Mouse (Mus musculus): ENCODE measurements around the gene Diexf.

Gene Diexf

GRCm38 (mm10) chr1:193128055-193128454 is 2.0 kb downstream of the Diexf start:
- Histone ChIP-seq H3K36me3 (ENCODE audit: control insufficient read depth, insufficient read depth, low read length, poor library complexity, severe bottlenecking) (peaks cover 5% of the 10 kb centered on the region), H3K27me3 (ENCODE audit: control insufficient read depth, insufficient read depth, low read length, poor library complexity, severe bottlenecking) (no peaks in the 10 kb centered on the region)
- no peak for DNase-seq (ENCODE audit: low read depth, low spot score)

GRCm38 (mm10) chr1:193125835-193126234 is 4.2 kb downstream of the Diexf start:
- Histone ChIP-seq H3K27me3 (ENCODE audit: control insufficient read depth, insufficient read depth, low read length, poor library complexity, severe bottlenecking) (no peaks in the 10 kb centered on the region), H3K36me3 (ENCODE audit: control insufficient read depth, insufficient read depth, low read length, poor library complexity, severe bottlenecking) (peaks cover 21% of the 10 kb centered on the region)
- DNase-seq (ENCODE audit: low read depth, low spot score) = no peak

DNA sequence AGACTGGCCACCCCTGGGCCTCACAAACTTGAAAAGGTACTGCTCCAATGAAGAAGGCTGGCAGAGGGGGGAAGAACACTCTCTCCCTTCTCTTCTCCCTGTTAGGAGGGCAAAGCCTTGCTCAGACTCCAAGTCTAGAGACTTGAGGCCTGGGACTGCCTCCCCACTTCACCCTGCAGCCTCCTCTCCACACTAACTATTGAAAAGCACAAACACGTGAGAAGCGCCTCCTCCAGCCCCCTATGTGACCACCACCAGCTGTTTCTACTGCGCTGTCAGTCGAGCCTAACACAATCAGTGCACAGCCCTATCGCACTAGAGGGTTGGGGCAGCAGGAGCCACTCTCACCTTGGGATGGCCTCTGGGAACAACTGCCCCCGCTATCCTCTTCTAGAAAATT is 6.8 kb downstream of the Diexf start:
- DNase-seq (ENCODE audit: low read depth, low spot score) = no peak
- Histone ChIP-seq H3K27me3 (ENCODE audit: control insufficient read depth, insufficient read depth, low read length, poor library complexity, severe bottlenecking) (no peaks in the 10 kb centered on the region), H3K36me3 (ENCODE audit: control insufficient read depth, insufficient read depth, low read length, poor library complexity, severe bottlenecking) (peaks cover 35% of the 10 kb centered on the region)

- no peak for DNase-seq (ENCODE audit: low read depth, low spot score)
- Histone ChIP-seq H3K36me3 (ENCODE audit: control insufficient read depth, insufficient read depth, low read length, poor library complexity, severe bottlenecking) (peaks cover 39% of the 10 kb centered on the region), H3K27me3 (ENCODE audit: control insufficient read depth, insufficient read depth, low read length, poor library complexity, severe bottlenecking) (no peaks in the 10 kb centered on the region)
Observed at GRCm38 (mm10) chr1:193122793-193123192, 7.3 kb downstream of the Diexf start.

DNA sequence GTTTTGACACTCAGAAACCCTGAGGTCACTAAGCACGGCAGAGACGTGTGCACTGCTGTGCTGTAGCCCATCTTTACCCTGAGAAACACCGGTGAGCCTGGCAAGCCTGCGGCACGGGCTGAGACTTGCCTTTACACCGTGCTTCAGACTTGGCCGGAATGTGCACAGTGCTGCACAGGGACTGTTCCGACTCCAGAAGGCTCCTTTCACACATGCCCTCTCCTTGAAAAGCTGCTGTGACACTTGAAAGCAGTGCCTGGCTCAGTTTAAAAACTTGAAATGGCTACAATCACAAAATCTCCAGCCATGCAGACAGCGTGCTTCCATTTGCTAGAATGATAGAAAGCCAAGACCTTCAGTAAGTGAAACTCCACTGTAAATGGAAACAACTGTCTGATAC is 18.0 kb downstream of the Diexf start:
- no peak for DNase-seq (ENCODE audit: low read depth, low spot score)
- Histone ChIP-seq H3K36me3 (ENCODE audit: control insufficient read depth, insufficient read depth, low read length, poor library complexity, severe bottlenecking) (peaks cover 19% of the 10 kb centered on the region), H3K27me3 (ENCODE audit: control insufficient read depth, insufficient read depth, low read length, poor library complexity, severe bottlenecking) (no peaks in the 10 kb centered on the region)

GRCm38 (mm10) chr1:193102996-193103395 is 27.1 kb downstream of the Diexf start:
- DNase-seq (ENCODE audit: low read depth, low spot score) = no peak
- H3K27me3 ChIP-seq (ENCODE audit: control insufficient read depth, insufficient read depth, low read length, poor library complexity, severe bottlenecking) = no peaks in the 10 kb centered on the region
- H3K36me3 ChIP-seq (ENCODE audit: control insufficient read depth, insufficient read depth, low read length, poor library complexity, severe bottlenecking) = no peaks in the 10 kb centered on the region; the same call in 1 of the 2 replicates

GRCm38 (mm10) chr1:193102556-193102955 is 27.5 kb downstream of the Diexf start:
- no peak for DNase-seq (ENCODE audit: low read depth, low spot score)

GRCm38 (mm10) chr1:193102029-193102428 is 28.0 kb downstream of the Diexf start:
- no peaks in the 10 kb centered on the region for H3K36me3 ChIP-seq (ENCODE audit: control insufficient read depth, insufficient read depth, low read length, poor library complexity, severe bottlenecking)
- H3K27me3 ChIP-seq (ENCODE audit: control insufficient read depth, insufficient read depth, low read length, poor library complexity, severe bottlenecking) = no peaks in the 10 kb centered on the region
- no peak for DNase-seq (ENCODE audit: low read depth, low spot score)

More at GRCm38 (mm10) chr1:193102556-193102955, 27.5 kb downstream of the Diexf start:
- Histone ChIP-seq H3K36me3 (ENCODE audit: control insufficient read depth, insufficient read depth, low read length, poor library complexity, severe bottlenecking) (no peaks in the 10 kb centered on the region; the same call in 1 of the 2 replicates), H3K27me3 (ENCODE audit: control insufficient read depth, insufficient read depth, low read length, poor library complexity, severe bottlenecking) (no peaks in the 10 kb centered on the region)

DNA sequence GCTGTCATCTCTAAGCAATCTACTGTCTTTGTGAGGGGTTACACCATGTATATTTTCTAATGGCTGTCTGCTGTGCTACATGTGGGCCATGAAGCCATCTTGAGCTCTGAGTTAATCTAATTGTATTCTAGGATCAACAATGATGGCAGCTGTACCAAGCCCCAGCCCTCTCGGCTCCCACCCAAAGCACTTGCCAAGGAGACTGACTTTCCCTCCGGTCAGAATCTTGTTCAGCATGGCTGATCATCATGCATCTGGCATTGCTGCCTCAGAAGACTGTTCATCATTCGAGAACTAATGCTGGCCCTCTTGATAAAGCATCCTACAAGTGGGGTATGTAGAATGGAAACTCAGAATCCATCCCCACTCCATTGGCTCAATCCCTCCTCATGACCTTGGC is 31.1 kb downstream of the Diexf start:
- Histone ChIP-seq H3K27me3 (ENCODE audit: control insufficient read depth, insufficient read depth, low read length, poor library complexity, severe bottlenecking) (no peaks in the 10 kb centered on the region), H3K36me3 (ENCODE audit: control insufficient read depth, insufficient read depth, low read length, poor library complexity, severe bottlenecking) (no peaks in the 10 kb centered on the region)
- DNase-seq (ENCODE audit: low read depth, low spot score) = no peak

DNA sequence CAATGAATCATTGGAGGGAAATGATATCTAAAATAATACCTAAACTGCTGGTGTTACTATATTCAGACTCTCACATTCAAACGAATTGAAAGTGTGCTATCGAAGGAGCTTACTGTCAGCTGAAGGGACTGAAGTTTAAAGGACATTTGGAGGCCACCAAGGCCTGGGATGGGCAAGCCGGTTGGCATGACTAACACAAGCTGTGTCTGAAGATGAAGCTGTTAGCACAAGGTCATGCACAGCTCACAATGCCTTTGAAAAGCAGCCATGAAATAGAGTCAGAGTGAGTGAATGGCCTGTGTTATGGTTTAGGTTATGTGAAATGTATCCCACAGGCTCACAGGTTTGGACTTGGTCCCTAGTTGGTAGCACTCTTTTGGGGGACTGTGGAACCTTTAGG is 36.5 kb downstream of the Diexf start:
- no peak for DNase-seq (ENCODE audit: low read depth, low spot score)
- Histone ChIP-seq H3K27me3 (ENCODE audit: control insufficient read depth, insufficient read depth, low read length, poor library complexity, severe bottlenecking) (no peaks in the 10 kb centered on the region), H3K36me3 (ENCODE audit: control insufficient read depth, insufficient read depth, low read length, poor library complexity, severe bottlenecking) (no peaks in the 10 kb centered on the region)

DNA sequence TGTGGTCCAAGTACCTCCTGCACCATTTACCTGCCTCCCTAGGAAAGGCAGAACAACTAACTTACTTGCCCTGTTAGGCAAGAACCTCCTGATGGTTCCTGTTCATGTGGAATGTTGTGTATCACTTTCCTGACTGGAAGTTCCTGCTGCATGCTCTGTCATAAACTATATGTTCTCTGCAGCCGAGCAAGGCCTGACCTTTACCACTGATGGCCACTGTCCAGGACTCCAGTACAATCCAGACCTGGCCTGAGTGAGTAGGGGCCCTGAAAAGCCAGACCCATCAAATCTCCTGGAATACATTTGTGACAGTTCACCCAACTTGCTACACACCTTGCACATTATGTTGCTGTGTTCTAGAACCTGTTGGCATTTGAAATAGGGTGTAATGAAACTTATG is 37.3 kb downstream of the Diexf start:
- DNase-seq (ENCODE audit: low read depth, low spot score) = no peak
- H3K27me3 ChIP-seq (ENCODE audit: control insufficient read depth, insufficient read depth, low read length, poor library complexity, severe bottlenecking) = no peaks in the 10 kb centered on the region
- no peaks in the 10 kb centered on the region for H3K36me3 ChIP-seq (ENCODE audit: control insufficient read depth, insufficient read depth, low read length, poor library complexity, severe bottlenecking)

DNA sequence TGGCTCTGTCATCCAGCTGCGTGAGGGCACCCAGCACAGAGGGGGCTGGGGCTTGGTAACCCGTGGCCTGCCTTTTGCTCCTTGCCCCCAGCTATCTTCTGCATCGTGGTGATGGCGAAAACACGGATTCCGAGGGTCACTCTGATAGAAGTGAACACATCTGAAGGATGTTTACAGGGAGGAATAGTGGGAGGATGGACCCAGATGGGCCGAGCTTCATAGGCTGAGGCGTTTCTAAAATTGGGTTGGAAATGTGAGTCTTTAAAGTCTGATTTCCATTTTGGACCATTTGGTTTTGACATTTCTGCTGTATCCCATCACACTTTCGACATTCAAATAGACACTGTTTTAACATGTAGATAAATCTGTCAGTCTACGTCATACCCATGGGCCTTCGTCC is 39.2 kb downstream of the Diexf start:
- DNase-seq (ENCODE audit: low read depth, low spot score) = no peak
- Histone ChIP-seq H3K27me3 (ENCODE audit: control insufficient read depth, insufficient read depth, low read length, poor library complexity, severe bottlenecking) (no peaks in the 10 kb centered on the region), H3K36me3 (ENCODE audit: control insufficient read depth, insufficient read depth, low read length, poor library complexity, severe bottlenecking) (no peaks in the 10 kb centered on the region)

GRCm38 (mm10) chr1:193090211-193090871 is 39.7 kb downstream of the Diexf start:
- Histone ChIP-seq H3K36me3 (ENCODE audit: control insufficient read depth, insufficient read depth, low read length, poor library complexity, severe bottlenecking) (no peaks in the 10 kb centered on the region), H3K27me3 (ENCODE audit: control insufficient read depth, insufficient read depth, low read length, poor library complexity, severe bottlenecking) (no peaks in the 10 kb centered on the region)
- no peak for DNase-seq (ENCODE audit: low read depth, low spot score)

GRCm38 (mm10) chr1:193089683-193090082 is 40.4 kb downstream of the Diexf start:
- H3K36me3 ChIP-seq (ENCODE audit: control insufficient read depth, insufficient read depth, low read length, poor library complexity, severe bottlenecking) = no peaks in the 10 kb centered on the region
- DNase-seq (ENCODE audit: low read depth, low spot score) = no peak
- H3K27me3 ChIP-seq (ENCODE audit: control insufficient read depth, insufficient read depth, low read length, poor library complexity, severe bottlenecking) = no peaks in the 10 kb centered on the region

DNA sequence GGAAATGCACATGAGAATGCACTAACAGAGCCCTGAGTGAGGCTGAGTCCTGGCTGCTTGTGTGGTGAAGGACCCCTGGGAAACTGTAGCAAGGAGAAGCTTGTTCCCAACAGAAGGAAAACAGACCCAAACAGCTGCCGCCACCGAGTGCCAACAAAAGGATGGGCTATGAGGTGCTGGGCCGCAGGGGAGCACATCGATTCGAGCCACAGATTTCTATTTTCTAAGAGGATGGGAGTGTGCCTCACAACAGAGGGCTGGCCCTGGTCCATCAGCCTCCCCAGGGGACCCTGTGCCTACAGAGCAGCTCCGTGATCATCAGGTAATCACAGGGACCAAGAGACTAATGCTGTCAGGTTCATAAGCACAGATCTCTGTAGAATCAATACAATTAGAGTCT is 40.9 kb downstream of the Diexf start:
- Histone ChIP-seq H3K27me3 (ENCODE audit: control insufficient read depth, insufficient read depth, low read length, poor library complexity, severe bottlenecking) (no peaks in the 10 kb centered on the region), H3K36me3 (ENCODE audit: control insufficient read depth, insufficient read depth, low read length, poor library complexity, severe bottlenecking) (no peaks in the 10 kb centered on the region)
- no peak for DNase-seq (ENCODE audit: low read depth, low spot score)

DNA sequence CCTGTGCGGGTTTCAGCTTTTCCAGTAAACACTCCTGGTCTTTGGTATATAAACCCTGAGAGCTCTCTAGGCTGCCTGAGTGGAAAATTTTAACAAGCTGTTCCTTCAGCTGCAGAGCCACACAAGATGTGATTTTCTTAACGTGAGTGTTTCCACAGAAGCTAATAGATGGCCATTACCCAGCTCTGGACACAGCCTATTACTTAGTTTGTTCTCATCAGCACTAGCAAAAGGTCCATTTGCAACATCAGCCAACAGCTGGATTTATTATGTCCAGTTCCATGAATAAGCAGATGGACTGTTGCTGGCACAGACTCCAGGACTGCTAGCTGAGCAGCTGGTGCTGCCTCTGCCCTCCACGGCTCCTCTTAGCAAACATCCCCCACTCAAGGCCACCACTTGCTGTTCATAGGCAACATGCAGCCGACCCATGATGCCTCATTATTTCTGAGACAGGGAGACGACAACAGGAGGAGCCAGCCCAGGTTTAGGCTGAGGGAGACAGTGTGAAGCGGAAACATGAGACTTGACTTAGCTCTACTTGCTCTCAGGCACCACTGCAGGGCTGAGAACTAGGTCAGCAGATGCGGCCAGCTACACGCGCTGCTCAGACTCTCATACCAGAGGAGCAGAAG is 43.1 kb downstream of the Diexf start:
- Histone ChIP-seq H3K36me3 (ENCODE audit: control insufficient read depth, insufficient read depth, low read length, poor library complexity, severe bottlenecking) (no peaks in the 10 kb centered on the region), H3K27me3 (ENCODE audit: control insufficient read depth, insufficient read depth, low read length, poor library complexity, severe bottlenecking) (no peaks in the 10 kb centered on the region)
- no peak for DNase-seq (ENCODE audit: low read depth, low spot score)
